7 mouse cellular contexts compared by ENCODE assay signal in genomic region chr6:83138056-83138455, GRCm38 (mm10). TPM values are rescaled to one million over a fixed set of nuclear protein-coding genes. Genes with fewer than 3 reads are reported as not detected.
A peak's percentile ranks its signal among the peaks of the same experiment; 100 is the strongest.
DNase-seq lines count a peak whose midpoint lies in the region; ATAC-seq lines count a peak whose summit lies in the region.

No protein-coding gene starts in this region.

- peak; percentile 53 for DNase-seq in thymus, postnatal 14 days
- no peak for DNase-seq in thymus, postnatal 25 days
- no peak for DNase-seq in urinary bladder, adult 18-20 months (ENCODE audit: low spot score in 2 of 2)

- H3K27me3 ChIP-seq in forebrain, embryonic 12.5 days: peaks cover 46% of the 10 kb centered on the region
- H3K27me3 ChIP-seq in kidney, embryonic 14.5 days (ENCODE audit: control insufficient read depth, insufficient read depth, low read length): no peaks in the 10 kb centered on the region
- H3K27me3 ChIP-seq in midbrain, embryonic 13.5 days: peaks cover 21% of the 10 kb centered on the region

- 0% methylated on average over 11 of the region's 11 CpGs for WGBS in forebrain, embryonic 12.5 days
- under 1% methylated on average over 11 of the region's 11 CpGs for WGBS in kidney, embryonic 14.5 days
- under 1% methylated on average over 11 of the region's 11 CpGs for WGBS in midbrain, embryonic 13.5 days

- H3K9ac ChIP-seq in forebrain, embryonic 12.5 days: peak overlapping the region; percentile 78
- peak overlapping the region; percentile 89 for H3K9ac ChIP-seq in kidney, embryonic 14.5 days (ENCODE audit: low read depth, low read length)
- H3K9ac ChIP-seq in midbrain, embryonic 13.5 days (replicated peaks): peak overlapping the region; percentile 80

- H3K27ac ChIP-seq in forebrain, embryonic 12.5 days: peak overlapping the region; percentile 93
- H3K27ac ChIP-seq in kidney, embryonic 14.5 days (ENCODE audit: low read depth, low read length): peak overlapping the region; percentile 99
- H3K27ac ChIP-seq in midbrain, embryonic 13.5 days: peak overlapping the region; percentile 93

- H3K36me3 ChIP-seq in forebrain, embryonic 12.5 days (replicated peaks): no peaks in the 10 kb centered on the region
- peaks cover 2% of the 10 kb centered on the region; the same call in 1 of the 2 replicates for H3K36me3 ChIP-seq in kidney, embryonic 14.5 days (ENCODE audit: control insufficient read depth, insufficient read depth, low read length)
- H3K36me3 ChIP-seq in midbrain, embryonic 13.5 days: no peaks in the 10 kb centered on the region

- peak; percentile 56 for ATAC-seq in forebrain, embryonic 12.5 days (ENCODE audit: low FRiP score)
- ATAC-seq in kidney, embryonic 14.5 days (ENCODE audit: low FRiP score, low TSS enrichment): peak; percentile 51
- ATAC-seq in midbrain, embryonic 13.5 days: peak; percentile 29
- no peak for ATAC-seq in erythroid progenitor cell, adult 5-6 weeks (replicated peaks; ENCODE audit: low FRiP score, poor library complexity, severe bottlenecking)

- peak overlapping the region; percentile 45 for H3K4me3 ChIP-seq in forebrain, embryonic 12.5 days (replicated peaks)
- H3K4me3 ChIP-seq in kidney, embryonic 14.5 days (ENCODE audit: low read length): peak overlapping the region; percentile 66
- peak overlapping the region; percentile 47 for H3K4me3 ChIP-seq in midbrain, embryonic 13.5 days (replicated peaks)

- H3K4me1 ChIP-seq in forebrain, embryonic 12.5 days: peaks cover 55% of the 10 kb centered on the region
- peaks cover 38% of the 10 kb centered on the region for H3K4me1 ChIP-seq in kidney, embryonic 14.5 days (ENCODE audit: control insufficient read depth, insufficient read depth, low read length)
- H3K4me1 ChIP-seq in midbrain, embryonic 13.5 days (replicated peaks): peaks cover 54% of the 10 kb centered on the region

- no peaks in the 10 kb centered on the region for H3K9me3 ChIP-seq in forebrain, embryonic 12.5 days
- H3K9me3 ChIP-seq in kidney, embryonic 14.5 days (ENCODE audit: control insufficient read depth, low read length): no peaks in the 10 kb centered on the region
- H3K9me3 ChIP-seq in midbrain, embryonic 13.5 days: no peaks in the 10 kb centered on the region

- peak overlapping the region; percentile 70 for H3K4me2 ChIP-seq in forebrain, embryonic 12.5 days
- peak overlapping the region; percentile 74 for H3K4me2 ChIP-seq in kidney, embryonic 14.5 days (replicated peaks; ENCODE audit: low read depth, low read length)
- H3K4me2 ChIP-seq in midbrain, embryonic 13.5 days (replicated peaks): peak overlapping the region; percentile 67

RNA-seq across cellular contexts. Expression of gene Rtkn, which starts 2.8 kb away (rescaled TPM):
- polyA plus RNA-seq in forebrain, embryonic 12.5 days (2016; fragmentation: Nextera tagmentation; extraction: Ambion mirVana): 19.9 and 20.1 TPM in 2 replicates
- 14.9 and 18.0 TPM in 2 replicates for polyA plus RNA-seq in kidney, embryonic 14.5 days (2014; fragmentation: Nextera tagmentation; extraction: Ambion mirVana)
- polyA plus RNA-seq in midbrain, embryonic 13.5 days (2015; fragmentation: Nextera tagmentation; extraction: Ambion mirVana): 16.5 and 18.8 TPM in 2 replicates
- total RNA-seq in erythroid progenitor cell, adult 5-6 weeks (2015; ENCODE audit: low replicate concordance): not detected in 2 replicates
- total RNA-seq in erythroid progenitor cell, adult 5-6 weeks (2017; ENCODE audit: low replicate concordance): 0.30 TPM in 1 of 2 replicates, not detected in the other

RNA-seq across cellular contexts. Expression of gene Ino80b, which starts 12.8 kb away (rescaled TPM):
- polyA plus RNA-seq in forebrain, embryonic 12.5 days (2016; fragmentation: Nextera tagmentation; extraction: Ambion mirVana): 19.0 and 20.6 TPM in 2 replicates
- polyA plus RNA-seq in kidney, embryonic 14.5 days (2014; fragmentation: Nextera tagmentation; extraction: Ambion mirVana): 18.8 and 20.0 TPM in 2 replicates
- 12.1 and 14.9 TPM in 2 replicates for polyA plus RNA-seq in midbrain, embryonic 13.5 days (2015; fragmentation: Nextera tagmentation; extraction: Ambion mirVana)
- total RNA-seq in erythroid progenitor cell, adult 5-6 weeks (2015; ENCODE audit: low replicate concordance): 5.8 and 7.5 TPM in 2 replicates
- 7.4 and 24.1 TPM in 2 replicates for total RNA-seq in erythroid progenitor cell, adult 5-6 weeks (2017; ENCODE audit: low replicate concordance)

RNA-seq across cellular contexts. Expression of gene Wbp1, which starts 16.7 kb away (rescaled TPM):
- 202 and 219 TPM in 2 replicates for polyA plus RNA-seq in forebrain, embryonic 12.5 days (2016; fragmentation: Nextera tagmentation; extraction: Ambion mirVana)
- 123 and 125 TPM in 2 replicates for polyA plus RNA-seq in kidney, embryonic 14.5 days (2014; fragmentation: Nextera tagmentation; extraction: Ambion mirVana)
- polyA plus RNA-seq in midbrain, embryonic 13.5 days (2015; fragmentation: Nextera tagmentation; extraction: Ambion mirVana): 228 and 253 TPM in 2 replicates
- total RNA-seq in erythroid progenitor cell, adult 5-6 weeks (2015; ENCODE audit: low replicate concordance): 42.3 and 48.7 TPM in 2 replicates
- total RNA-seq in erythroid progenitor cell, adult 5-6 weeks (2017; ENCODE audit: low replicate concordance): 77.9 and 83.6 TPM in 2 replicates

RNA-seq across cellular contexts. Expression of gene Wdr54, which starts 18.1 kb away (rescaled TPM):
- 12.5 and 15.4 TPM in 2 replicates for polyA plus RNA-seq in forebrain, embryonic 12.5 days (2016; fragmentation: Nextera tagmentation; extraction: Ambion mirVana)
- polyA plus RNA-seq in kidney, embryonic 14.5 days (2014; fragmentation: Nextera tagmentation; extraction: Ambion mirVana): 6.2 and 8.6 TPM in 2 replicates
- 16.1 and 19.2 TPM in 2 replicates for polyA plus RNA-seq in midbrain, embryonic 13.5 days (2015; fragmentation: Nextera tagmentation; extraction: Ambion mirVana)
- not detected in 2 replicates for total RNA-seq in erythroid progenitor cell, adult 5-6 weeks (2015; ENCODE audit: low replicate concordance)
- total RNA-seq in erythroid progenitor cell, adult 5-6 weeks (2017; ENCODE audit: low replicate concordance): not detected in 2 replicates

RNA-seq across cellular contexts. Expression of gene 1700003E16Rik, which starts 18.1 kb away (rescaled TPM):
- 1.8 and 2.7 TPM in 2 replicates for polyA plus RNA-seq in forebrain, embryonic 12.5 days (2016; fragmentation: Nextera tagmentation; extraction: Ambion mirVana)
- polyA plus RNA-seq in kidney, embryonic 14.5 days (2014; fragmentation: Nextera tagmentation; extraction: Ambion mirVana): 0.94 and 0.96 TPM in 2 replicates
- 3.0 and 3.3 TPM in 2 replicates for polyA plus RNA-seq in midbrain, embryonic 13.5 days (2015; fragmentation: Nextera tagmentation; extraction: Ambion mirVana)
- not detected in 2 replicates for total RNA-seq in erythroid progenitor cell, adult 5-6 weeks (2015; ENCODE audit: low replicate concordance)
- total RNA-seq in erythroid progenitor cell, adult 5-6 weeks (2017; ENCODE audit: low replicate concordance): not detected in 2 replicates
